Mouse (Mus musculus) pancreas, adult 10 weeks (tissue): ENCODE results near the gene Vmn2r65. TPM values are rescaled to one million over a fixed set of nuclear protein-coding genes. Genes with fewer than 3 reads are reported as not detected.

Source experiments
- polyA plus RNA-seq: library from polyadenylated mRNA; stranded (reverse); fragments of 350-450 nt; fragmentation: Illumina TruSeq; extraction: RNeasy Lipid Tissue Mini Kit (QIAGEN cat#74804); gene quantifications from one replicate; pipeline ENCODE4 v1.2.3, GENCODE M21; 2015; ENCODE audit warnings: low read depth, low replicate concordance; ENCODE audit not compliant: insufficient read depth

The Vmn2r65 gene
- polyA plus RNA-seq: not detected

DNA sequence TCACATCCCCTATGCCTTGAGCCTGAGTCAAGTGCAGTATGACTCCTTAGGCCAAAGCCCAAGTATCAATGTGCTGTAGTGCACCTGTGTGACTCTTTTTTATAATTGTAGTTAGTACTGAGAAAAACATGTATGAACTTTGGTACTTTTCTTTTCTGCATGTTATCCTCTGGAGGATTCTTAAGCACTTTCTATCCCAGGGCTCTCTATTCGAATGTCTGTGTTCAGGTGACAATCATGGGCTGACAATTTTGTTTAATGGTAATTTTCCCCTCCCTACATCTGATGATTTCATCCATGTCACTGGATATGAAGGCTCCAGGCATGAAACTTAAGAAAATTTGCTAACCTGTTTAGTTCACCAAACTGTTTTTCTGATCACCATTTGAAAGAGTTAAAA is at the start of gene Vmn2r65:
Gene Vmn2r65 (minus strand): TSS at position 101 of the 400 bp plus-strand sequence.

DNA sequence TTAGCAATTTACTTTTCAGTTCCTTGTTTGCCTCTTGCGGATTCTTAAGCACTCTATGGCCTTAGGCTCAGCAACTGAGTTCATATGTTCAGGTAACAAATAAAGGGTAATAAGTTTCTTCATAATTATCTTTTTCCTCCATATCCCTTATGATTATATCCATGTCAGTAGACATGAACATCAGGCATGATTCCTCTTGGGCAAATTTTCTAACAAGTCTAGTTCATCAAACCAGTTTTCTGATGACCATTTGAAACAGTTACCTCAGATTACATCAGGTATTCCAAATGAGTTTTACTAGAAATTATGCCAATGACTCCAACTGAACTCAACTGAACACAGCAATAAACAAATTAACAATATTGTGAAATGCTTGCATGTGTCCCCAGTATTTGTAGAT is 48.3 kb upstream of the Vmn2r65 start, which contains the start of gene Vmn2r66:
Gene Vmn2r66 (minus strand): TSS at position 101 of the 400 bp plus-strand sequence.

Other genes with a start within 250 kb of the Vmn2r65 start
- not detected for gene Olfr291, start 110.6 kb downstream of the Vmn2r65 start, polyA plus RNA-seq
- not detected for gene Vmn2r66, start 48.2 kb upstream of the Vmn2r65 start, polyA plus RNA-seq
- not detected for gene Vmn2r67, start 191.9 kb upstream of the Vmn2r65 start, polyA plus RNA-seq